Mouse (Mus musculus) hindbrain, embryonic 12.5 days (tissue): ENCODE measurements at regions not wholly inside any gene's neighbourhood (a gene's known extent, or its start where the extent isn't known, plus 50 kb on each side); places are given as distances from the start of the nearest gene placed in this dataset.
"Not testable (repeated sequence)": the region's sequence is repeated elsewhere in the genome, so short reads cannot be mapped to it uniquely, and the experiment has no call there.

Experiments
- ATAC-seq: fragments of 200-750 bp; cut with Nextera tagmentation; 2 replicates; pipeline ENCODE4 v1.8.0; 2017; ENCODE audit warnings: moderate TSS enrichment; ENCODE audit not compliant: low FRiP score
- H3K27ac ChIP-seq: fragments of 300-500 bp; sonication (generic); 2 replicates; pipeline ENCODE4 v1.5.1; 2016; ENCODE audit warnings: mild to moderate bottlenecking
- H3K27me3 ChIP-seq: fragments of 300-500 bp; sonication (generic); 2 replicates; pipeline ENCODE4 v1.6.1; 2016; ENCODE audit warnings: mild to moderate bottlenecking
- H3K36me3 ChIP-seq: fragments of 300-500 bp; sonication (generic); 2 replicates; pipeline ENCODE4 v1.6.1; 2016; ENCODE audit warnings: mild to moderate bottlenecking
- H3K4me1 ChIP-seq: fragments of 300-500 bp; sonication (generic); 2 replicates; pipeline ENCODE4 v1.6.1; 2016
- H3K4me2 ChIP-seq: fragments of 300-500 bp; sonication (generic); replicated peaks from 2 replicates; pipeline ENCODE4 v1.6.1; 2016; ENCODE audit warnings: mild to moderate bottlenecking
- H3K4me3 ChIP-seq: fragments of 300-500 bp; sonication (generic); 2 replicates; pipeline ENCODE4 v1.5.1; 2016; ENCODE audit warnings: mild to moderate bottlenecking
- H3K9ac ChIP-seq: fragments of 300-500 bp; sonication (generic); 2 replicates; pipeline ENCODE4 v1.6.1; 2016; ENCODE audit warnings: mild to moderate bottlenecking, moderate library complexity
- H3K9me3 ChIP-seq: fragments of 300-500 bp; sonication (generic); replicated peaks from 2 replicates; pipeline ENCODE4 v1.6.1; 2016; ENCODE audit warnings: mild to moderate bottlenecking
- WGBS: fragments of 180-500 bp; shearing (Covaris S2); methylation state at CpG from one replicate; pipeline ENCODE4 v1.1.7; 2016; 5-methylcytosine and 5-hydroxymethylcytosine counted together

DNA sequence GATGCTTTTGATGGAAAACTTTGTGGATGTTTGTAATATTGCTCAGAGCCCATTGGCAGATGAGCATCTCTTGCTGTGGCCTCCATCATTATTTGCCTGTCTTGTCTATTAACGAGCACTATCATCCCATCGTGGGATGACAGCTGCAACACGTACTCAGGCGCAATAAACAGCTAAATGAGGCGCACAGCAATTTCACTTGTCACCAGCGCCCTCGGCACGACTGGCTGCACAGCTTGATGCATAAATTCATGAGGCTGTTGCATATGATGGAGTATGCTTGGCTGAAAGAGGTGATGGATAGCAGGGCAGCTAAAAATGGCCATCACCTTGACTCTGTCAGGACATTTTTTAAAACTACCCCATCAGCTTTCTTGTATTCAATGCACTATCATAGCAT lies 853.1 kb upstream of the Pou3f2 start:
- 34% methylated on average over 8 of the region's 8 CpGs for WGBS
- no peak overlapping the region for H3K27ac ChIP-seq
- H3K36me3 ChIP-seq = no peaks in the 10 kb centered on the region
- ATAC-seq = peak; percentile 91
- H3K4me3 ChIP-seq = no peak overlapping the region
- H3K27me3 ChIP-seq = no peaks in the 10 kb centered on the region
- H3K9me3 ChIP-seq = no peaks in the 10 kb centered on the region
- H3K4me1 ChIP-seq = 0 out of 2 replicates have a peak, but pooled peaks cover 2% of the 10 kb centered on the region
- H3K9ac ChIP-seq = no peak overlapping the region
- H3K4me2 ChIP-seq = 0 out of 2 replicates have a peak overlapping the region, but pooled peaks have one; percentile 11

DNA sequence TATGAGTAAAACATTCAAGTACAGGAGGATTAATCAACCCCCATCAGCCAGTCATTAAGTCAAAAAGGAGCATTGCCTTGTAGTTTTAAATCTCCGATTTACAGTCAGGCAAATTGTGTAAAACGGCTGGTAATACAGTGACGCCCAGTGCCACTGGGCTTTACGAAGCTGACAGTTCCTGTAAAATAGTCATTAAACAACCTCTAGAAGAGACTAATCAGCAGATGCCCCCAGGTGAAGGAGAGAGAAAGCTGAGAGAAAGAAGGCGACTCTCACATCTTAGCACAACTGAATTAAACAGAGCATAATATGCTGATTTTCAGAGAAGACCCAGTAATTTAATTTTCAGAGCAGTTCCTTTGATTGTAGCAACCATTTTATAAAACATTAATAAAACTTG lies 850.3 kb upstream of the Pou3f2 start:
- H3K9me3 ChIP-seq = no peaks in the 10 kb centered on the region
- H3K27ac ChIP-seq = no peak overlapping the region
- H3K27me3 ChIP-seq = no peaks in the 10 kb centered on the region
- no peak; the same call in 1 of the 2 replicates for ATAC-seq
- no peaks in the 10 kb centered on the region for H3K36me3 ChIP-seq
- H3K4me2 ChIP-seq = no peak overlapping the region
- H3K9ac ChIP-seq = no peak overlapping the region
- H3K4me1 ChIP-seq = 0 out of 2 replicates have a peak, but pooled peaks cover 2% of the 10 kb centered on the region
- WGBS = 65% methylated on average over 5 of the region's 5 CpGs
- no peak overlapping the region for H3K4me3 ChIP-seq

DNA sequence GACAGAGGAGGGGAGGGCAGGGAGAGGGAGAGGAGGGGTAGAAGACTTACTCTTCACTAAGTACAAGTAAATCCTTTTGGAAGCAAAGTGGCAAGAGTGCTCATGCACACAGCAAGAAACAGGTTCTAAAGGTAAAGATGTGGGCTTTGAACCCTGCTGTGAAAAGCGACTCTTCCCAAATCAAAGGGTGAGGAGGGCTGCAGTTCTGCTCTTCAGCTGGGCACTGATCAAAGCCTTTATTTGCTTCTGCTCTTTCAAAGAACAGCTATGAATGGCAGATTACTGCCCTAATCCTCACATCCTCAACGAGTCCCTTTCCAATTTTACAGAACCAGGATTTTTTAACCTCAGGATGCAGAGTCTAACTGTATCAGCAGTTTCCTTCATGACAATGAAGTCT lies 812.5 kb upstream of the Pou3f2 start:
- no peaks in the 10 kb centered on the region for H3K27me3 ChIP-seq
- no peak overlapping the region for H3K4me2 ChIP-seq
- no peak overlapping the region for H3K9ac ChIP-seq
- no peak for ATAC-seq
- 10% methylated on average over 2 of the region's 2 CpGs for WGBS
- no peaks in the 10 kb centered on the region for H3K36me3 ChIP-seq
- H3K4me3 ChIP-seq = no peak overlapping the region
- no peak overlapping the region for H3K27ac ChIP-seq
- H3K4me1 ChIP-seq = no peaks in the 10 kb centered on the region
- H3K9me3 ChIP-seq = no peaks in the 10 kb centered on the region

DNA sequence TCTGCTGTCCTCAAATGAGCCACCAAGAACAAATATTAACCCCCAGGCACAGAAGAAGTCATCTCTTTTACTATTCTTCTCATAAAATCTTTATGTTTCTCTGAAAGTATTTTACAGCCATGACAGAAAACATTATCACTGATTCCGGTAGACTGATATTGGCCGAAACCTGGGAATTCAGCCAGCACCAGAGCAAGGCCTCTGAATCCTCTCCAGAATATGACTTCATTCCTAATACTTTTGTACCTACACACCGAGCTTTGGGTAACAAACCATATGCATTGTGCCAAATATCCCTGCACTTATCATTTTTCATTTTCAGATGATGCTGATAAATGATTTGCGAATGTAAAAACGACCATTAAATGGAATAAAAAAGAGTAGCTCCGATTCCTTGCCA lies 791.9 kb upstream of the Pou3f2 start:
- Histone ChIP-seq H3K27ac (no peak overlapping the region), H3K27me3 (no peaks in the 10 kb centered on the region), H3K9me3 (no peaks in the 10 kb centered on the region), H3K4me3 (no peak overlapping the region), H3K9ac (no peak overlapping the region), H3K36me3 (no peaks in the 10 kb centered on the region), H3K4me1 (0 out of 2 replicates have a peak, but pooled peaks cover 4% of the 10 kb centered on the region), H3K4me2 (no peak overlapping the region)
- ATAC-seq = no peak
- WGBS = 75% methylated on average over 6 of the region's 6 CpGs

DNA sequence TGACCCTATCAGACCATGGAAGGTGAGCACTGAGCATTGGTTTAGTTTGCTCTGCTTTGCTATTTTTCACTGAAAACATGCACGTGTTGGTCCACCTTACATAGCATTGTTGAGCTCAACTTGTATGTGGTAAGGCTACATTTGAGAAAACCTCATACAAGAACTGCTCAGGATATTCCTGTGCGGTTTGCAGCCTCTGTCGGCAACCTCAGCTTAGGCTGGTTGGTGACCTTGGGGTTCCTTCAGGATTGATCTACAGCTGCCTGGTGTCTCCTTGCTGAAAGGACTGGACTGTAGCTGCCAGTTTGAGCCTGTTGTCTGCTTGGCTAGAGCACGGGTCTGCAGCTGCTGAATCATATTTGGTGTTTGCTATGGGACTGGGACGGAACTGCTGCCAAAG lies 787.0 kb upstream of the Pou3f2 start:
- Histone ChIP-seq H3K4me1 (no peaks in the 10 kb centered on the region), H3K27me3 (no peaks in the 10 kb centered on the region), H3K36me3 (no peaks in the 10 kb centered on the region), H3K9ac (no peak overlapping the region), H3K9me3 (no peaks in the 10 kb centered on the region), H3K27ac (no peak overlapping the region), H3K4me2 (no peak overlapping the region), H3K4me3 (no peak overlapping the region)
- 89% methylated on average over 5 of the region's 5 CpGs for WGBS
- ATAC-seq = no peak

DNA sequence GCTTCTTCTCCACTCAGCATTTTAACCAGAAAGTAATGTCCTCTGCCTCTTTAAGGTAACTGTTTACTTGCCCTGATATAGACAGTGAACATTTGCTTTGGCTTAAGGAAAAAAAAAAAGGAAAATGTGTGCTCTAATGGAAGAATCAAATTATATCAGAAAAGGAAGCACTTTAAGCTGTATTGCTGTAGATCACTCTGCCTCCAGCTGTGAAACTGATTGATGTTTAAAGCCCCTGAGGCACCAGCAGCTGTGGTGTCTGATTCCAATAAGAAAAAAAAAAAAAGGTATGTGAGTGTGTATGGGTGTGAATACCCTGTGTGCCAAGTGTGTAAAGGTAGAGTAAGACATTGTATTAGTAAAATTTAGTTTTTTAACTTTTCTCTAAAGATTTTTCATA lies 783.8 kb upstream of the Pou3f2 start:
- no peaks in the 10 kb centered on the region for H3K4me1 ChIP-seq
- H3K9me3 ChIP-seq = no peaks in the 10 kb centered on the region
- no peak overlapping the region for H3K9ac ChIP-seq
- H3K27me3 ChIP-seq = no peaks in the 10 kb centered on the region
- H3K4me3 ChIP-seq = no peak overlapping the region
- H3K36me3 ChIP-seq = no peaks in the 10 kb centered on the region
- no peak overlapping the region for H3K27ac ChIP-seq
- ATAC-seq = 0 out of 2 replicates have a peak, but pooled peaks have one; percentile 35
- H3K4me2 ChIP-seq = no peak overlapping the region

DNA sequence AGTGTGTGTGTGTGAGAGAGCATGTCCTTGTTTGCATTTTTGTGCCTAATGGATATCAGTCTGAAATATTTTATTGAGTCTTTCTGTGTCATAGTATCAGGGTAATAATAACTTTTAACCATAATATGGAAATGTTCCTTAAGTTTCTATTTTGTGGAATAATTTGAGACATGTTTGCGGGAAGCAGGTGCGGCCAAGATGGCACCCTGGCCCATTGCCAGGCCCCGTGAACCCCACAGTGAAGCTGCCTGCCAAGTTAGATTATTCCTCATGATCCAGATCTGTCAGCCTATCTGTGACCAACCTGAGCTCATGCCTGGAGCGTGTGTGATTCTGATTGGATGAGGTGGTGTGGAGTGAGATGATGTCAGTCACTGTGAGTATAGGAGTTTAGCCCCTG lies 772.2 kb upstream of the Pou3f2 start:
- ATAC-seq = no peak
- peaks cover 16% of the 10 kb centered on the region; the same call in 1 of the 2 replicates for H3K9me3 ChIP-seq
- WGBS = 92% methylated on average over 4 of the region's 4 CpGs

DNA sequence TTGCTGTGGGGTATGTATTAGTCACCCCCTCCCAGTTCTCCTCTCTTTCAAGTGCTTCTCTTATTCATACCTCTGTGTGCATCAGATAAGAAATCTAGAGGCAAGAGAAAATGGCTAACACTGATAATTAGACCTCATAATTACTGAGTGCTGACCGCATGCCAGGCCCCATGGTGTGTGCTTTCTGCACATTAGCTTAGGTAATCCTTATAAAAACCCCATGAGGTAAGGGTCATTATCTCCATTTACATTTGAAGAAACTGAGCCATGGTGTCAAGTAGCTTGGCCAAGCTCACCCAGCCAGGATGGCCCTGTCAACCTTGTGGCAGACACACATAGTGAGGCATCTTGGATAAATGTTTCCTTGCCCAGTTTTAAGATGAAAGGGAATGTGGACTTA lies 746.8 kb upstream of the Pou3f2 start:
- Histone ChIP-seq H3K4me3 (no peak overlapping the region), H3K36me3 (no peaks in the 10 kb centered on the region), H3K4me1 (no peaks in the 10 kb centered on the region), H3K9me3 (no peaks in the 10 kb centered on the region), H3K4me2 (no peak overlapping the region), H3K27ac (no peak overlapping the region), H3K9ac (no peak overlapping the region), H3K27me3 (no peaks in the 10 kb centered on the region)
- no peak for ATAC-seq
- WGBS = 45% methylated on average over 1 of the region's 1 CpGs

More for the DNA sequence above, 772.2 kb upstream of the Pou3f2 start:
- Histone ChIP-seq H3K36me3 (no peaks in the 10 kb centered on the region), H3K4me1 (no peaks in the 10 kb centered on the region), H3K27me3 (no peaks in the 10 kb centered on the region), H3K27ac (no peak overlapping the region), H3K4me2 (no peak overlapping the region), H3K9ac (no peak overlapping the region), H3K4me3 (no peak overlapping the region)

DNA sequence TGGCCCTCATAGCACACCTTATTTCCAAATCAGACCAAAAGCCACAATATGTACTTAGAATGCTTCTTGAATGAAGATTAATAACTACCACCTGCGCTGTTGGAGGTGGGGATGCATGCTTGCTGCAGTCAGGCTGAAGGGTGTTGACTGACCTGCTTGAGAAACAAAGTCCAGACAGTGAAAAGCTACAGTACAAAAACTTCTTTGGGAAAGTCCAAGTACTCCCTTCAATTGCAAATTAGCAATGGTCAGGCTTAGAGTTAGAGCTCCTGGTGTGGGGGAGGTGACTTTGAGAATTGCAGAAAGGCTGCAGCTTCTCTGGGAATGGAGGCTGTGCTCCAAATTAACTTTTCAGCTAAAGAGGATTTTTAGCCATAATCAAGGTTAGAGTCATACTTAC lies 706.6 kb upstream of the Pou3f2 start:
- not testable (repeated sequence) for H3K27me3 ChIP-seq, ATAC-seq, H3K4me3 ChIP-seq, H3K9ac ChIP-seq, H3K36me3 ChIP-seq, H3K27ac ChIP-seq, H3K9me3 ChIP-seq, H3K4me1 ChIP-seq, H3K4me2 ChIP-seq
- WGBS = 92% methylated on average over 1 of the region's 1 CpGs

DNA sequence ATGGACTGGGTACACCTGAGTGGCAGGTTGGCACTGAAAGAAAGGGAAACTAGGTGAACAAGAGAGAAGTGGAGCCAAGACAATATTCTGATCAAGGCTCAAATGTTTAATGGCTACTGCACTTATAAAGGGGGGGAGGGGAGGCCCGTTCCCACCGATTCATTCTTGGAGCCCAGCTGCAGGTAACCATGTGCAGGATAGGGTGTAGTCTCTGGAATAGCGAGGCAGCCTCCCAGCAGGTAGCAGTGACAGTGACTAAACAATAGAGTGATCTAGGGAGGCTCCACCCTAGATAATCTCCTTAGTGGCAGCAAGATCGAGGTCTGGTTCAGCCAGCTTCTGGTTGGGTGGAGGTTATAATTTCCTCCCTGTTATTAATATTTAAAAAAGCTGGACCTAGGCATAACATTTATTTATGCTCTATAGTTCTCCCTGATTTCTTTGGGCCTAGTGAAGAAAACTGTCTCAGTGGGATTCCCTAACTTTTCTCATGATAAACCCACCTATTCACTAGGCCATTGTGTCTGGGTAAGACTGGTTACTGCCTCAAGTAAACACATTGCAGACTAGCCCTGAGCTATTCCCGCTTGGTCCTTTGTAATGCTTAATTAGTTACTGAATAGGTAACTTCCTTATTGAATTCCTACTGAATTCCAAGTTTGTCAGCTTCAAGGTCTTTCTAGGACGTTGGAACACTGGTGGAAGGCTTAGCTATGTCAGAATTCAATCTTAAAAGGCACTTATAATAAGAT lies 705.4 kb upstream of the Pou3f2 start:
- Histone ChIP-seq H3K4me2 (no peak overlapping the region), H3K36me3 (no peaks in the 10 kb centered on the region), H3K27me3 (no peaks in the 10 kb centered on the region), H3K4me3 (no peak overlapping the region), H3K27ac (no peak overlapping the region), H3K4me1 (no peaks in the 10 kb centered on the region), H3K9me3 (no peaks in the 10 kb centered on the region), H3K9ac (no peak overlapping the region)
- WGBS = 75% methylated on average over 6 of the region's 6 CpGs
- no peak for ATAC-seq

DNA sequence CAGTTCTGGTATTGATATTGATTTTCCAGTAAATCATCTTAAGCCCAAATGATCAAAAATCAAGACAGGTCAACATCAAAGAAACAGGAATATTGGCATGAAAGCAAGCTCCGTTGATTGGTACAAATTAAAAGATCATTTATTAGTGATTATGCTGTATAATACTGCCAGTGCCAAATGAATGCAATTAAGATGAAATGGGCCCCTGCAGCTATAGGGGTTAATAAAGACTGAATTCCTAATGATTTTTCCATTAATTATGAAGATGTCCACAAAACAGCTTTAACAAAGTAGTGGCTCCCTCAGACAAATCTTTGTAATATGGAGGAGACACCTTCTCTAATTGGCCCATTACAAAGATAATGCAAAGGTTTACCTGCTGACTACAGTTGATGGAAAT lies 685.6 kb upstream of the Pou3f2 start:
- H3K36me3 ChIP-seq = no peaks in the 10 kb centered on the region
- 74% methylated on average over 1 of the region's 1 CpGs for WGBS
- no peak overlapping the region for H3K27ac ChIP-seq
- no peak overlapping the region for H3K9ac ChIP-seq
- H3K9me3 ChIP-seq = no peaks in the 10 kb centered on the region
- H3K27me3 ChIP-seq = no peaks in the 10 kb centered on the region
- no peak overlapping the region for H3K4me3 ChIP-seq
- no peak overlapping the region for H3K4me2 ChIP-seq
- H3K4me1 ChIP-seq = no peaks in the 10 kb centered on the region
- no peak for ATAC-seq

DNA sequence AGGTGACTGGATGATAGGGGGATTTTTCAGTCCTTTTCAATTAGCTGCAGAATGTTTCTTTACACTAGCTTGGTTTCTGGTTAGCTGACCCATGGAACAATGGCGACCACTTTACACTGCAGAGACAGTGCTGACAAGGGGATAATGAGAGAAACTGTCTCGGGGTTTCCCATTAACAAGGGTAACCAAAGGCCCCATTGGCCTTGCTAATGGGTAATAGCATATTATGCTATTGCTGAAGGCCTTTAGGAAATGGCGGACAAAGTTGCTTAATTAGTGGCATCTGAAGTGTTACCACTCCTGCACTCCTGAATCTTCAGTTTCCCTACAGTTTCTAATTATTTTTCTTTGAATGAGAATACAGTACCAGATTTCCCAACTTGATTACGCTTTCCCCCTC lies 685.2 kb upstream of the Pou3f2 start:
- Histone ChIP-seq H3K36me3 (no peaks in the 10 kb centered on the region), H3K9me3 (no peaks in the 10 kb centered on the region), H3K27me3 (no peaks in the 10 kb centered on the region), H3K4me1 (no peaks in the 10 kb centered on the region), H3K4me3 (no peak overlapping the region), H3K27ac (no peak overlapping the region), H3K4me2 (no peak overlapping the region), H3K9ac (no peak overlapping the region)
- 39% methylated on average over 4 of the region's 4 CpGs for WGBS
- peak; percentile 78 for ATAC-seq

DNA sequence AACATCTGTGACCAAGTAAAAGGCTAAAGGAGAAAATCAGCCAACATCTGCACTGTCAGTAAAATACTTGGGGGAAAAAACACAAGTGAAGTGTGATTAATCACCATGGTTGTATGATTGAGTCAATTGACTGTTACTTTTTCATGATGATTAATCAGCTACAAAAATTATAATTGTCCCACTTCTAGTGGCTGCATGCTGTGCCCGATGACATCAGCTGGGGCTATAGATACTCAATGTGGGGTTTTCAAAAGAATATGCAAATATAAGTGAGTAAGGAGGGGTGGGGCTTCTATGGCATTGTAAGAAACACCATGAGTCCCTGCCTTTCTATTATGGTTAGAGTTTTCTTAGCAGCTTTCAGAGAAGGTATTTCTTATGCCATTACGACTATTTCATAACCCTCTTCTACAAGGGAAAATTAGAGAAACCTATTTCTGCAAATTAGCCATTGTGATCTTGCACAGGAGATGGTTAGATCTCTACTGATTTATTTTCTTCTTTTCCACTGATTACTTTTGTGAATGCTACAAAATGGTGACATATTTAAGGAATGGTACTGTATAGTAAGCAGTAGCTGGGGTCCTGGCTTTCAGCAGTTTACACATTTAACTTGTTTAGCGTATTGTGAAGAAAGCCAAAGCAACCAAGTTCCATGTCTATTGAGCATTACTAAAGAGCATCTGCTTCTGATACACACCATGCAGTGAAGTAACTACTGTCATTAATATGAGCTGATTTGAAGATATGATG lies 660.1 kb upstream of the Pou3f2 start:
- no peaks in the 10 kb centered on the region for H3K36me3 ChIP-seq
- 62% methylated on average over 3 of the region's 3 CpGs for WGBS
- no peak; the same call in 1 of the 2 replicates for ATAC-seq

More for the DNA sequence above, 660.1 kb upstream of the Pou3f2 start:
- Histone ChIP-seq H3K27me3 (no peaks in the 10 kb centered on the region), H3K27ac (no peak overlapping the region), H3K9ac (no peak overlapping the region), H3K9me3 (no peaks in the 10 kb centered on the region), H3K4me2 (no peak overlapping the region), H3K4me3 (no peak overlapping the region), H3K4me1 (no peaks in the 10 kb centered on the region)
